Mouse (Mus musculus) hematopoietic multipotent progenitor cell, adult 10-12 weeks (in vitro differentiated cells): ENCODE measurements around the gene Scoc. TPM values are rescaled to one million over a fixed set of nuclear protein-coding genes. Genes with fewer than 3 reads are reported as not detected.

Experiments used
- polyA plus RNA-seq: library from polyadenylated mRNA; stranded (reverse); fragments of >175 nt; gene quantifications from 2 replicates; pipeline ENCODE4 v1.2.3, GENCODE M21; 2012; ENCODE audit warnings: low replicate concordance

The Scoc gene
- 0.20 and 2.9 TPM in 2 replicates for polyA plus RNA-seq

GRCm38 (mm10) chr8:83458222-83458621 is at the start of gene Scoc:
Gene Scoc (minus strand): TSS chr8:83458391.

GRCm38 (mm10) chr8:83389316-83390005 is 68.7 kb downstream of the Scoc start, which contains the start of gene Clgn:
Gene Clgn (plus strand): TSS chr8:83389867.

Other genes with a start within 250 kb of the Scoc start
- not detected in 2 replicates for gene Ucp1, start 168.0 kb downstream of the Scoc start, polyA plus RNA-seq
- 0.22 and 0.80 TPM in 2 replicates for gene Elmod2, start 125.9 kb downstream of the Scoc start, polyA plus RNA-seq
- not detected in 2 replicates for gene Mgat4d, start 109.9 kb downstream of the Scoc start, polyA plus RNA-seq
- gene Clgn, start 68.5 kb downstream of the Scoc start, polyA plus RNA-seq: not detected in 2 replicates
- gene Olfr370, start 77.4 kb upstream of the Scoc start, polyA plus RNA-seq: not detected in 2 replicates
- 165 and 204 TPM in 2 replicates for gene Ndufb7, start 108.3 kb upstream of the Scoc start, polyA plus RNA-seq
- 112 and 259 TPM in 2 replicates for gene Tecr, start 149.6 kb upstream of the Scoc start, polyA plus RNA-seq
- 29.2 and 42.1 TPM in 2 replicates for gene Dnajb1, start 149.8 kb upstream of the Scoc start, polyA plus RNA-seq
- gene Gipc1, start 194.3 kb upstream of the Scoc start, polyA plus RNA-seq: 48.3 and 62.7 TPM in 2 replicates
- 0.23 and 0.43 TPM in 2 replicates for gene Ptger1, start 208.3 kb upstream of the Scoc start, polyA plus RNA-seq
- gene Pkn1, start 240.8 kb upstream of the Scoc start, polyA plus RNA-seq: 211 and 329 TPM in 2 replicates